Mouse (Mus musculus): ENCODE measurements at regions not wholly inside any gene's neighbourhood (a gene's known extent, or its start where the extent isn't known, plus 50 kb on each side); places are given as distances from the start of the nearest gene placed in this dataset.

DNA sequence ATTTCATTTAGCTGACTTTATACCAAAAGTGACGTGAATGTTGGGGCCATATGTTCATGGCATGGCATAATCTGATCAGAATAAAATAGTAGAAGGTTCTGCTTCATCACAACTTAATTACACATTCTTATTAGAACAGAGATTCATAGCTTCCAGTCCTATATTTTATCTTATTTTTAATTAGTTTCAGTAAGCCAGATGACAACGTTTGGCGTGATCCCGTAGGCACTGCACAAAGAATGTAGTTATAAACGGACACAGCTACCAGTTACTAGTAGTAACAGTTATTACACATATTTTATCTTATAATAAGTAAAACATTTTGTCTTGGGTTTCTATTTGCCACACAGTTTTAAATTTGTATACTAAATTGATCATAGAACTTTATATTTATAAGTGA lies 85.0 kb upstream of the Cacna2d1 start:
- Histone ChIP-seq H3K27me3 (ENCODE audit: control insufficient read depth in 1 of 2, insufficient read depth in 2 of 2, low read length in 2 of 2) (no peaks in the 10 kb centered on the region), H3K4me1 (ENCODE audit: control insufficient read depth in 1 of 2, insufficient read depth in 2 of 2, low read length in 2 of 2) (no peaks in the 10 kb centered on the region), H3K9ac (ENCODE audit: control insufficient read depth, low read depth, low read length, poor library complexity, severe bottlenecking) (no peak overlapping the region), H3K79me2 (ENCODE audit: control insufficient read depth, insufficient read depth, low read length, poor library complexity) (no peaks in the 10 kb centered on the region), H3K27ac (ENCODE audit: control insufficient read depth, low read depth, low read length) (no peak overlapping the region), H3K9me3 (replicated peaks; ENCODE audit: insufficient read depth, low read length) (no peaks in the 10 kb centered on the region), H3K36me3 (ENCODE audit: control insufficient read depth in 1 of 2, insufficient read depth in 2 of 2, low read length in 2 of 2) (no peaks in the 10 kb centered on the region), H3K4me3 (ENCODE audit: control insufficient read depth in 1 of 2, insufficient read depth in 1 of 2, low read depth in 2 of 2, low read length in 2 of 2) (no peak overlapping the region)
- no peak for DNase-seq (ENCODE audit: low read depth, low spot score)
- TF ChIP-seq SMC3 (IDR thresholded peaks at IDR 0.05; ENCODE audit: low read depth, low read length) (no peak), SIN3A (IDR thresholded peaks at IDR 0.05; ENCODE audit: low read length) (no peak), TAL1 (IDR thresholded peaks at IDR 0.05; ENCODE audit: low read length) (no peak), GABPA (IDR thresholded peaks at IDR 0.05; ENCODE audit: low read depth, low read length) (no peak), HCFC1 (IDR thresholded peaks at IDR 0.05; ENCODE audit: low read depth, low read length) (no peak), MEF2A (IDR thresholded peaks at IDR 0.05; ENCODE audit: extremely low read depth, insufficient replicate concordance, low read depth, low read length, poor library complexity, severe bottlenecking) (no peak), CHD2 (IDR thresholded peaks at IDR 0.05; ENCODE audit: low read length) (no peak), MYC (IDR thresholded peaks at IDR 0.05; ENCODE audit: low read depth, low read length) (no peak), TCF12 (IDR thresholded peaks at IDR 0.05; ENCODE audit: low read depth, low read length) (no peak), RCOR1 (IDR thresholded peaks at IDR 0.05; ENCODE audit: low read depth, low read length) (no peak), UBTF (IDR thresholded peaks at IDR 0.05; ENCODE audit: borderline replicate concordance, insufficient read depth, low read depth, low read length) (no peak), ETS1 (IDR thresholded peaks at IDR 0.05; ENCODE audit: low read depth, low read length) (no peak)

DNA sequence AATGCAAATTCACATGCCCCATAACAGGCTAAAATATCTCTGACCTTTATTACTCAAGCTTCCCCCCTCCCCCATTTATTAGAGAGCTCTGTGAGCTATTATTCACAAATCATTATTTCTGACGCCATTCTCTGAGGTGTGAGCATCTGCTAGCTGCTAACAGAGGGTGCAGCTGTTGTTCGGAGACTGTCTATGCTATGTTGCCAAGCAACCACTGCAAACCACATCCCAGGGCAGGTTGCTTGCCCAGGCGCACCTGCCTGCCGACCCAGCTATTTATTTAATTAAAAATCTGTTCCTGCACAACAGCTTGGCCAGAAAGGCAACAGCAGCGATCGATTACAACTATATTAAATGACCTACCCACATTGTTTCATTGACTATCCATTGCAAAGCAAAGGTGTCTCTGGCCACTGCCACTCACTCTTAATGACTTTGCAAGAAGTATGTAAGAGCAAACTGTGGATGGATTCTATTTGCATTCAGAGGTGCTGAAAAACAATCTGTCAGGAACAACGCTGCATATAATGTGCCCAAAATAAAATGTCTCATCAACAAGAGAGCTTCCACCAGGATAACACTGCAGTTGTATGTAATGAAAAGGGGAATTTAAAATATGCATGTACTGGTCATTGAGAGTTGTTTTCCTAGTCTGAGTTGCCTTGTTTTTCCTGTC lies 84.2 kb upstream of the Cacna2d1 start:
- Histone ChIP-seq H3K27me3 (ENCODE audit: control insufficient read depth in 1 of 2, insufficient read depth in 2 of 2, low read length in 2 of 2) (no peaks in the 10 kb centered on the region), H3K9ac (ENCODE audit: control insufficient read depth, low read depth, low read length, poor library complexity, severe bottlenecking) (no peak overlapping the region), H3K4me3 (ENCODE audit: control insufficient read depth in 1 of 2, insufficient read depth in 1 of 2, low read depth in 2 of 2, low read length in 2 of 2) (no peak overlapping the region), H3K27ac (ENCODE audit: control insufficient read depth, low read depth, low read length) (no peak overlapping the region), H3K79me2 (ENCODE audit: control insufficient read depth, insufficient read depth, low read length, poor library complexity) (no peaks in the 10 kb centered on the region), H3K4me1 (ENCODE audit: control insufficient read depth in 1 of 2, insufficient read depth in 2 of 2, low read length in 2 of 2) (no peaks in the 10 kb centered on the region), H3K36me3 (ENCODE audit: control insufficient read depth in 1 of 2, insufficient read depth in 2 of 2, low read length in 2 of 2) (no peaks in the 10 kb centered on the region), H3K9me3 (replicated peaks; ENCODE audit: insufficient read depth, low read length) (no peaks in the 10 kb centered on the region)
- DNase-seq (ENCODE audit: low read depth, low spot score) = no peak
- TF ChIP-seq TCF12 (IDR thresholded peaks at IDR 0.05; ENCODE audit: low read depth, low read length) = no peak
- no peak for TF ChIP-seq SMC3 (IDR thresholded peaks at IDR 0.05; ENCODE audit: low read depth, low read length)
- TF ChIP-seq ETS1 (IDR thresholded peaks at IDR 0.05; ENCODE audit: low read depth, low read length) = no peak
- TF ChIP-seq GABPA (IDR thresholded peaks at IDR 0.05; ENCODE audit: low read depth, low read length) = no peak

DNA sequence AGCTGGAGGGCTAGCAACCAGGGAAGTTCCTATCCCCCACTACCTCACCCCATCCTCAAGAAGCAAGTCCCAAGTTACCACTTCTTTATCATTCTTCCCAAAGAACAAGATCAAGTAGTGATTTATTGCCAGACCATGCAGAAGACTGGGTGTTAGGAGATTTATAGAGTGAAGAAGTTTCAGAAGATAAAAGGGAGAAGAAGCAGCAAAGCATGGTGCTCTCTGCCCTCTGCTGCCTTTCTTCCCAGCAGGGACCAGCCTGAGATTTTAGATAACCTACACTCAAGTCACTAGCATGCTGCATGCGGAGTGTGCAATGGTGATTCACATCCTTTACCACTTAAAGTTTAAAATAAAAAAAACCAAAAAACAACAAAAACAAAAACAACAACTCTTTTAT lies 79.7 kb upstream of the Cacna2d1 start:
- no peaks in the 10 kb centered on the region for H3K4me1 ChIP-seq (ENCODE audit: control insufficient read depth in 1 of 2, insufficient read depth in 2 of 2, low read length in 2 of 2)
- no peak for DNase-seq (ENCODE audit: low read depth, low spot score)
- no peaks in the 10 kb centered on the region for H3K27me3 ChIP-seq (ENCODE audit: control insufficient read depth in 1 of 2, insufficient read depth in 2 of 2, low read length in 2 of 2)
- no peaks in the 10 kb centered on the region for H3K79me2 ChIP-seq (ENCODE audit: control insufficient read depth, insufficient read depth, low read length, poor library complexity)
- no peak overlapping the region for H3K27ac ChIP-seq (ENCODE audit: control insufficient read depth, low read depth, low read length)
- no peak overlapping the region for H3K9ac ChIP-seq (ENCODE audit: control insufficient read depth, low read depth, low read length, poor library complexity, severe bottlenecking)
- no peaks in the 10 kb centered on the region for H3K9me3 ChIP-seq (replicated peaks; ENCODE audit: insufficient read depth, low read length)
- no peak overlapping the region for H3K4me3 ChIP-seq (ENCODE audit: control insufficient read depth in 1 of 2, insufficient read depth in 1 of 2, low read depth in 2 of 2, low read length in 2 of 2)
- TF ChIP-seq CHD2 (IDR thresholded peaks at IDR 0.05; ENCODE audit: low read length) (no peak), RAD21 (IDR thresholded peaks at IDR 0.05; ENCODE audit: low read depth, low read length) (no peak), ZKSCAN1 (IDR thresholded peaks at IDR 0.05; ENCODE audit: low read depth, low read length) (no peak), MAX (IDR thresholded peaks at IDR 0.05; ENCODE audit: low read length) (no peak), HCFC1 (IDR thresholded peaks at IDR 0.05; ENCODE audit: low read depth, low read length) (no peak), MAFK (IDR thresholded peaks at IDR 0.05; ENCODE audit: borderline replicate concordance, low read depth, low read length) (no peak), MYB (IDR thresholded peaks at IDR 0.05; ENCODE audit: low read depth, low read length) (no peak), MXI1 (IDR thresholded peaks at IDR 0.05; ENCODE audit: low read depth, low read length) (no peak), RCOR1 (IDR thresholded peaks at IDR 0.05; ENCODE audit: low read depth, low read length) (no peak), TAL1 (IDR thresholded peaks at IDR 0.05; ENCODE audit: low read length) (no peak), E2F4 (IDR thresholded peaks at IDR 0.05; ENCODE audit: borderline replicate concordance, low read depth, low read length) (no peak), MEF2A (IDR thresholded peaks at IDR 0.05; ENCODE audit: extremely low read depth, insufficient replicate concordance, low read depth, low read length, poor library complexity, severe bottlenecking) (no peak), EP300 (IDR thresholded peaks at IDR 0.05; ENCODE audit: low read depth in 1 of 2, low read length in 2 of 2) (no peak), MAZ (IDR thresholded peaks at IDR 0.05; ENCODE audit: low read depth, low read length) (no peak), JUND (IDR thresholded peaks at IDR 0.05; ENCODE audit: low read depth, low read length) (no peak), TBP (IDR thresholded peaks at IDR 0.05; ENCODE audit: low read depth, low read length) (no peak), SIN3A (IDR thresholded peaks at IDR 0.05; ENCODE audit: low read length) (no peak), KAT2A (conservative IDR thresholded peaks at IDR 0.05; ENCODE audit: low read depth, low read length) (no peak), MYC (IDR thresholded peaks at IDR 0.05; ENCODE audit: low read depth, low read length) (no peak)
- H3K36me3 ChIP-seq (ENCODE audit: control insufficient read depth in 1 of 2, insufficient read depth in 2 of 2, low read length in 2 of 2) = no peaks in the 10 kb centered on the region

Data from MEL (cell line).